Mouse (Mus musculus) fat pad, adult 2 months (tissue): ENCODE measurements around the gene Rad51b.

Experiments used
- DNase-seq: peaks from one replicate; pipeline ENCODE4 v3.0.0-alpha.2; 2011; ENCODE audit warnings: low read depth, low spot score; ENCODE audit errors: extremely low read depth

Rad51b gene

GRCm38 (mm10) chr12:79679941-79680697, 383.0 kb downstream of the Rad51b start:
- no peak for DNase-seq

GRCm38 (mm10) chr12:79680698-79681072, 383.6 kb downstream of the Rad51b start:
- DNase-seq = no peak

- DNase-seq = no peak
Measured at GRCm38 (mm10) chr12:79681571-79681970, 384.5 kb downstream of the Rad51b start.

GRCm38 (mm10) chr12:79683350-79683749, 386.3 kb downstream of the Rad51b start:
- DNase-seq = no peak

- DNase-seq = no peak
Measured at GRCm38 (mm10) chr12:79683759-79684158, 386.7 kb downstream of the Rad51b start.

- DNase-seq = no peak
Measured at GRCm38 (mm10) chr12:79684338-79684737, 387.3 kb downstream of the Rad51b start.

GRCm38 (mm10) chr12:79686594-79687325, 389.7 kb downstream of the Rad51b start:
- no peak for DNase-seq

GRCm38 (mm10) chr12:79687683-79688386, 390.8 kb downstream of the Rad51b start:
- no peak for DNase-seq

GRCm38 (mm10) chr12:79689299-79689698, 392.2 kb downstream of the Rad51b start:
- no peak for DNase-seq

GRCm38 (mm10) chr12:79691929-79692862, 395.1 kb downstream of the Rad51b start:
- no peak for DNase-seq

GRCm38 (mm10) chr12:79695832-79696434, 398.9 kb downstream of the Rad51b start:
- no peak for DNase-seq

GRCm38 (mm10) chr12:79703555-79703954, 406.5 kb downstream of the Rad51b start:
- no peak for DNase-seq

GRCm38 (mm10) chr12:79705501-79706266, 408.6 kb downstream of the Rad51b start:
- no peak for DNase-seq

GRCm38 (mm10) chr12:79707565-79708422, 410.7 kb downstream of the Rad51b start:
- DNase-seq = peak; percentile 30

GRCm38 (mm10) chr12:79708423-79708733, 411.3 kb downstream of the Rad51b start:
- no peak for DNase-seq

GRCm38 (mm10) chr12:79713286-79713685, 416.2 kb downstream of the Rad51b start:
- DNase-seq = no peak

GRCm38 (mm10) chr12:79714484-79714883, 417.4 kb downstream of the Rad51b start:
- no peak for DNase-seq

GRCm38 (mm10) chr12:79715506-79716345, 418.6 kb downstream of the Rad51b start:
- peak; percentile 50 for DNase-seq
